Mouse (Mus musculus): Measurements from ENCODE around the gene Kmt2d.

DNA sequence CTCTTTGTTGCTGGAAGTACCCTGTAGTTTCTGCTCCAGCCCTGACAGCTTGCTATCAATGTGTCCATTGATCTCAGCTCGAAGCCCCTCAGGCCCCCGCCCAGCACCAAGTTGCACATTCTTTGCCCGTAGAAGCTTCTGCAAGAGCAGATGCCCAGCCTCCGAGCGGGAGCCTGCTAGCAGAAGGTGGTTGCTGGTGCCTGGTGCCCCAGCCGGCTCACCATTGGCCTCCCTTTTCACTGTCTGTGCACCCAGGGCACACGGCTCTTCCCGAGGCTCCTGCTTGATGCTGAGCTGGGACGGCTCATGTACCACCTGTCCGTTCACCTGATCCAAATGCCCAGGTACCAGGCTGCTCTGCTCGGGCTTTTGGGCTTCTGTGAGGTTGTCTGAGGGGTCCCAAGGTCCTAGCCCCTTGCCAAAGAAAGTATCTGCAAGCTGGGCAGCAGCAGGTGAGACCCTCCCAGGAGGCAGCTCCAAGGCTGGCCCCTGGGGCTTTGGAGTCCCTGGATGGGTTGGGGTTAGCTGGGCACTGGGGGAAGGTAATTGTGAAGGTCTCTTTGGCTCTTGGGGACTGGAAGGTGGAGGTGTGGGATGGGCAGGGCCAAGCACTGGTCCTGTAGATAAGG, 27.3 kb downstream of the Kmt2d start:
- TF ChIP-seq GATA1 (IDR thresholded peaks at IDR 0.05; ENCODE audit: borderline replicate concordance, low read length) (no peak), FLI1 (IDR thresholded peaks at IDR 0.05; ENCODE audit: low read length) (no peak)

Measured in megakaryocyte, embryonic 14.5 days (primary cell).